Mouse (Mus musculus) neural tube, embryonic 13.5 days (tissue): ENCODE measurements at regions not wholly inside any gene's neighbourhood (a gene's known extent, or its start where the extent isn't known, plus 50 kb on each side); places are given as distances from the start of the nearest gene placed in this dataset.

Source experiments
- ATAC-seq: fragments of 200-750 bp; cut with Nextera tagmentation; 2 replicates; pipeline ENCODE4 v1.8.0; 2017; ENCODE audit warnings: low read depth, mild to moderate bottlenecking, moderate TSS enrichment, moderate library complexity
- H3K27ac ChIP-seq: fragments of 300-500 bp; sonication (generic); replicated peaks from 2 replicates; pipeline ENCODE4 v1.5.1; 2015; ENCODE audit warnings: moderate library complexity, mild to moderate bottlenecking, inconsistent platforms
- H3K27me3 ChIP-seq: fragments of 300-500 bp; sonication (generic); 2 replicates; pipeline ENCODE4 v1.6.1; 2015; ENCODE audit warnings: mild to moderate bottlenecking, inconsistent platforms
- H3K36me3 ChIP-seq: fragments of 300-500 bp; sonication (generic); 2 replicates; pipeline ENCODE4 v1.6.1; 2015; ENCODE audit warnings: mild to moderate bottlenecking, inconsistent platforms
- H3K4me1 ChIP-seq: fragments of 300-500 bp; sonication (generic); replicated peaks from 2 replicates; pipeline ENCODE4 v1.6.1; 2015; ENCODE audit warnings: inconsistent platforms
- H3K4me2 ChIP-seq: fragments of 300-500 bp; sonication (generic); 2 replicates; pipeline ENCODE4 v1.6.1; 2015; ENCODE audit warnings: inconsistent platforms, mild to moderate bottlenecking, moderate library complexity
- H3K4me3 ChIP-seq: fragments of 300-500 bp; sonication (generic); 2 replicates; pipeline ENCODE4 v1.5.1; 2015; ENCODE audit warnings: mild to moderate bottlenecking, inconsistent platforms
- H3K9ac ChIP-seq: fragments of 300-500 bp; sonication (generic); 2 replicates; pipeline ENCODE4 v1.6.1; 2015; ENCODE audit warnings: moderate library complexity, mild to moderate bottlenecking, inconsistent platforms
- H3K9me3 ChIP-seq: fragments of 300-500 bp; sonication (generic); 2 replicates; pipeline ENCODE4 v1.6.1; 2016; ENCODE audit warnings: inconsistent platforms
- WGBS: fragments of 180-500 bp; shearing (Covaris S2); methylation state at CpG from one replicate; pipeline ENCODE4 v1.1.7; 2015; 5-methylcytosine and 5-hydroxymethylcytosine counted together

DNA sequence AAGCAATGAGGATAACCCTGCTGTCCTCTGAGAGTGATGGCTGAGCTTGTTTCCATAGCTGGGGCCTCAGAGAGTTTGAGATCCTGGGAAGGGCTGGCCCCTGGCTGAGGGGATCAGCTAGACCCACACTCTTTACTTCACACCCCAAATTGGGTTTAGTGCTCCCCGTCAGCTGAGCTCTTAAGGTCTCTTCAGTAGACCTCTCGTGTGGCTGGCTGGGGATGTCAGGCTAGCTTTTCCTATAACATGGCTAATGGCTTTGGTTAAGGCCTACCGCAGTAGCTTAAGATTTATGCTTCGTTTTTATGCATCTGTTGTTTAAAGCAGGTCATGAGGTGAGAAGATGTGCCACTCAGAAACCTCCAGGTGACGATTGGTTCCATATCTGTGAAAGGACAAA lies 168.8 kb downstream of the Diras2 start:
- ATAC-seq = no peak
- Histone ChIP-seq H3K4me3 (no peak overlapping the region), H3K9ac (no peak overlapping the region), H3K27me3 (no peaks in the 10 kb centered on the region), H3K9me3 (no peaks in the 10 kb centered on the region; the same call in 1 of the 2 replicates), H3K4me1 (no peaks in the 10 kb centered on the region), H3K27ac (no peak overlapping the region), H3K4me2 (no peak overlapping the region), H3K36me3 (no peaks in the 10 kb centered on the region)
- WGBS = 88% methylated on average over 5 of the region's 5 CpGs

DNA sequence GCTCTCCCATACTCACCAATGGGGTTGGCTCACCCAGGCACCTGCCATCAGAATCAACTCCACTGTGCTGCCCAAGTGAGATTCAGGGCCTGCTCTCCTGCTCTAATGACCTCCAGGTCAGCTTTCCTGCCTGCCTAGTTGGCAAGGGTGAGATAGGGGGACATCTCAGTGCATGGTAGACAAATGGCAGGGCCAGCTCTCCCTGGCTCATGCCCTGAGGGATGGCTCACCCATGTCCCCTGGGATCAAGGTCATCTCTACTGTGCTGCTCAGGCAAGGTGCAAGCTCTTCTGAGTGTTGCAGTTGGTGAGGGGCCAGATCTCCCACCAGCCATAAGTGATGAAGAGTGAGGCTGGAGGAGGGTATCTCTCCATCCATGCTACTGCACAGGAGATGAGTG lies 161.2 kb downstream of the Diras2 start:
- no peak overlapping the region for H3K27ac ChIP-seq
- no peaks in the 10 kb centered on the region for H3K27me3 ChIP-seq
- H3K36me3 ChIP-seq = no peaks in the 10 kb centered on the region
- no peaks in the 10 kb centered on the region for H3K9me3 ChIP-seq
- 0 out of 2 replicates have a peak, but pooled peaks cover 4% of the 10 kb centered on the region for H3K4me1 ChIP-seq
- no peak overlapping the region for H3K4me2 ChIP-seq
- no peak overlapping the region for H3K4me3 ChIP-seq
- ATAC-seq = no peak
- no peak overlapping the region for H3K9ac ChIP-seq

GRCm38 (mm10) chr13:52371986-52372385 lies 159.1 kb downstream of the Diras2 start:
- H3K4me3 ChIP-seq = no peak overlapping the region
- ATAC-seq = no peak
- H3K9me3 ChIP-seq = no peaks in the 10 kb centered on the region
- H3K4me2 ChIP-seq = no peak overlapping the region
- no peaks in the 10 kb centered on the region for H3K27me3 ChIP-seq
- 82% methylated on average over 3 of the region's 3 CpGs for WGBS
- no peak overlapping the region for H3K27ac ChIP-seq
- no peak overlapping the region for H3K9ac ChIP-seq
- no peaks in the 10 kb centered on the region for H3K36me3 ChIP-seq
- 0 out of 2 replicates have a peak, but pooled peaks cover 4% of the 10 kb centered on the region for H3K4me1 ChIP-seq

- Histone ChIP-seq H3K27me3 (no peaks in the 10 kb centered on the region), H3K36me3 (no peaks in the 10 kb centered on the region), H3K4me3 (no peak overlapping the region), H3K9me3 (peaks cover 10% of the 10 kb centered on the region), H3K9ac (no peak overlapping the region), H3K27ac (no peak overlapping the region), H3K4me1 (0 out of 2 replicates have a peak, but pooled peaks cover 4% of the 10 kb centered on the region), H3K4me2 (no peak overlapping the region)
- WGBS = 75% methylated on average over 3 of the region's 3 CpGs
- ATAC-seq = no peak
These were observed 156.3 kb downstream of the Diras2 start for GRCm38 (mm10) chr13:52374781-52375180.

- 80% methylated on average over 1 of the region's 1 CpGs for WGBS
These were observed 152.8 kb downstream of the Diras2 start for GRCm38 (mm10) chr13:52378236-52378635.

GRCm38 (mm10) chr13:52389271-52389670 lies 141.8 kb downstream of the Diras2 start:
- H3K27ac ChIP-seq = no peak overlapping the region
- H3K9me3 ChIP-seq = 0 out of 2 replicates have a peak, but pooled peaks cover 5% of the 10 kb centered on the region
- H3K4me1 ChIP-seq = no peaks in the 10 kb centered on the region
- ATAC-seq = no peak
- H3K4me3 ChIP-seq = no peak overlapping the region
- no peaks in the 10 kb centered on the region for H3K27me3 ChIP-seq
- no peak overlapping the region for H3K9ac ChIP-seq
- WGBS = 92% methylated on average over 5 of the region's 5 CpGs
- no peaks in the 10 kb centered on the region for H3K36me3 ChIP-seq
- no peak overlapping the region for H3K4me2 ChIP-seq

More at GRCm38 (mm10) chr13:52378236-52378635, 152.8 kb downstream of the Diras2 start:
- no peak overlapping the region for H3K9ac ChIP-seq
- H3K4me3 ChIP-seq = no peak overlapping the region
- no peaks in the 10 kb centered on the region for H3K4me1 ChIP-seq
- no peak for ATAC-seq
- peaks cover 18% of the 10 kb centered on the region for H3K9me3 ChIP-seq
- H3K27me3 ChIP-seq = no peaks in the 10 kb centered on the region
- H3K4me2 ChIP-seq = no peak overlapping the region
- no peak overlapping the region for H3K27ac ChIP-seq
- no peaks in the 10 kb centered on the region for H3K36me3 ChIP-seq

- Histone ChIP-seq H3K27me3 (no peaks in the 10 kb centered on the region), H3K36me3 (no peaks in the 10 kb centered on the region), H3K4me1 (0 out of 2 replicates have a peak, but pooled peaks cover 4% of the 10 kb centered on the region), H3K4me2 (no peak overlapping the region), H3K9ac (no peak overlapping the region), H3K9me3 (0 out of 2 replicates have a peak, but pooled peaks cover 5% of the 10 kb centered on the region), H3K4me3 (no peak overlapping the region), H3K27ac (no peak overlapping the region)
- WGBS = 88% methylated on average over 8 of the region's 8 CpGs
- no peak for ATAC-seq
These were observed 135.3 kb downstream of the Diras2 start for GRCm38 (mm10) chr13:52395786-52396185.

- Histone ChIP-seq H3K4me1 (0 out of 2 replicates have a peak, but pooled peaks cover 4% of the 10 kb centered on the region), H3K9me3 (no peaks in the 10 kb centered on the region), H3K27ac (no peak overlapping the region), H3K9ac (no peak overlapping the region), H3K27me3 (no peaks in the 10 kb centered on the region), H3K36me3 (no peaks in the 10 kb centered on the region), H3K4me3 (no peak overlapping the region), H3K4me2 (no peak overlapping the region)
- ATAC-seq = no peak
- 73% methylated on average over 6 of the region's 6 CpGs for whole genome bisulfite sequencing
These were observed 132.7 kb downstream of the Diras2 start for GRCm38 (mm10) chr13:52398344-52398743.

DNA sequence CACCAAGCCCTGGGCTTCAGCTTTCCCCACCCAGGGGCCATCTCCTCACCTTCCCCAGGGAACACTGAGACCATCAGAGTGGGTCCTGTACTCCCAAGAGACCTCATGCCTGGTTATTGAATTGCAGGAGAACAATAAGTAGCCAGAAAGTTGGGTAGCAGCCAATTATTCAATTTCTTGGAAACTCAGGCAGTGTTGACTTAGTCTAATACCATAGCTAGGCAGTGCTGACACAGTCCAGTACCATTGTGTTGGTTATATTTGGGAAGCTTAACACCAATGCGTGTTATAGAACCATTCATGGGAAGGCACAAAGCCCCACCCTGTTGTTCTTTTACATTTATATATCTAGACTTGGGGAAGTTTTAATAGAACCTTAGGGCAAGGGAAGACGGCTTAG lies 131.9 kb downstream of the Diras2 start:
- no peak for ATAC-seq
- Histone ChIP-seq H3K4me1 (0 out of 2 replicates have a peak, but pooled peaks cover 4% of the 10 kb centered on the region), H3K9me3 (no peaks in the 10 kb centered on the region), H3K4me3 (no peak overlapping the region), H3K27ac (no peak overlapping the region), H3K36me3 (no peaks in the 10 kb centered on the region), H3K27me3 (no peaks in the 10 kb centered on the region), H3K4me2 (no peak overlapping the region), H3K9ac (no peak overlapping the region)
- 90% methylated on average over 2 of the region's 2 CpGs for WGBS

- 81% methylated on average over 3 of the region's 3 CpGs for WGBS
- no peak for ATAC-seq
- Histone ChIP-seq H3K4me3 (no peak overlapping the region), H3K27ac (no peak overlapping the region), H3K9me3 (no peaks in the 10 kb centered on the region), H3K4me2 (no peak overlapping the region), H3K4me1 (no peaks in the 10 kb centered on the region), H3K27me3 (no peaks in the 10 kb centered on the region), H3K36me3 (no peaks in the 10 kb centered on the region), H3K9ac (no peak overlapping the region)
These were observed 127.3 kb downstream of the Diras2 start for GRCm38 (mm10) chr13:52403805-52404204.

DNA sequence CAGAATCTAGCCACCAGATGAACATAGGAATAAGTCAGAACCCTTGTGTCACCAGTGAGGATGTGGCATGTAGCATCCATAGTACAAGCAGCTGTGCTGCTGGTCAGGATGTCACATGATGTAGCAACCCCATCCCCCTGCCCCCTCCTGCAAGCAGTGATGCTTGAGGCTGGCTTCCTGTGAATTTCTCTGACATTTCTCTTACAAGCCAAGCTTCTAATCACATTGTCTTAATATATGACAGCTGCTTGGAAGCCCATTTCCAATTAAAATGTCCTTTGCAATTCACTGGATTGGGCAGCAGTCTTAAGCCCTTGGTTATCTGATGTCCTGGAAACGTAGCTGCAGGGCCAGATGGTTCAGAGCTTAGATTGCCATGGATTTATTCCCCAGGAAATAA lies 114.8 kb downstream of the Diras2 start:
- no peak overlapping the region for H3K9ac ChIP-seq
- no peaks in the 10 kb centered on the region for H3K27me3 ChIP-seq
- no peak for ATAC-seq
- H3K4me1 ChIP-seq = no peaks in the 10 kb centered on the region
- no peak overlapping the region for H3K27ac ChIP-seq
- H3K4me3 ChIP-seq = no peak overlapping the region
- no peaks in the 10 kb centered on the region for H3K36me3 ChIP-seq
- H3K4me2 ChIP-seq = no peak overlapping the region
- H3K9me3 ChIP-seq = peaks cover 13% of the 10 kb centered on the region
- WGBS = 67% methylated on average over 1 of the region's 1 CpGs

GRCm38 (mm10) chr13:52422456-52422855 lies 108.6 kb downstream of the Diras2 start:
- ATAC-seq = no peak
- Histone ChIP-seq H3K9me3 (no peaks in the 10 kb centered on the region), H3K27ac (no peak overlapping the region), H3K4me1 (no peaks in the 10 kb centered on the region), H3K27me3 (no peaks in the 10 kb centered on the region), H3K9ac (no peak overlapping the region), H3K4me3 (no peak overlapping the region), H3K36me3 (no peaks in the 10 kb centered on the region), H3K4me2 (no peak overlapping the region)
- 85% methylated on average over 3 of the region's 3 CpGs for WGBS

- H3K36me3 ChIP-seq = no peaks in the 10 kb centered on the region
- 86% methylated on average over 5 of the region's 5 CpGs for WGBS
- H3K4me3 ChIP-seq = no peak overlapping the region
- H3K4me1 ChIP-seq = no peaks in the 10 kb centered on the region
- H3K27me3 ChIP-seq = no peaks in the 10 kb centered on the region
- H3K4me2 ChIP-seq = no peak overlapping the region
- H3K9me3 ChIP-seq = no peaks in the 10 kb centered on the region
- H3K9ac ChIP-seq = no peak overlapping the region
- ATAC-seq = no peak
- H3K27ac ChIP-seq = no peak overlapping the region
These were observed 102.6 kb downstream of the Diras2 start for GRCm38 (mm10) chr13:52428527-52428926.
